Mouse (Mus musculus) left cerebral cortex, postnatal 10 days (tissue): ENCODE measurements around the gene Casp14. TPM values are rescaled to one million over a fixed set of nuclear protein-coding genes. Genes with fewer than 3 reads are reported as not detected.
"Not testable (repeated sequence)": the region's sequence is repeated elsewhere in the genome, so short reads cannot be mapped to it uniquely, and the experiment has no call there.

Experiments
- DNase-seq, 2 experiments: peaks; one replicate each; pipeline ENCODE4 v3.0.0; 2021 to 2022; ENCODE audit warnings: low spot score in 2 of 2, mixed read lengths in 1 of 2; ENCODE audit errors: extremely low spot score in 1 of 2
- intact Hi-C: fragments of 180-260 bp; cut with DNase I; formaldehyde crosslinking; loops from one replicate; pipeline ENCODE4 v1.15.1; 2025
- total RNA-seq, 2 experiments: library from RNA; stranded (reverse); gene quantifications; 2 replicates each; pipeline ENCODE4 v1.2.3; 2021

The Casp14 gene
- total RNA-seq, 2 experiments from 2014 or later = not detected

DNA sequence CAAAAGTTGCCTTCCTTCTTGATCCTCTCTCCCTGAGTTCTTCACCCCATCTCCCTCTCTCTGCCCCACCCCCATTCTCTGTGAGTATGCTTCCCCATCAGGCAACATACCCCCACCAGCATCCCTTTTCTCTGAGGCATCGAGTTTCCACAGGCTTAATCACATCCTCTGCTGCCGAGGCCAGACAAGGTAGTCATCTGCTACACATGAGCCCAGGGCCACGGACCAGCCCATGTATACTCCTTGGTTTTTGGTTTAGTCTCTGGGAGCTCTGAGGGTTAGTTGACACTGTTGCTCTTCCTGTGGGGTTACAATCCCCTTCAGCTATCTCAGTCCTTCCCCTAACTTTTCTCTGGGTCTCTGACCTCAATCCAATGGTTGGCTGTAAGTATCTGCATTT, 17.2 kb downstream of the Casp14 start:
- intact Hi-C loops = no loop called here
- no peak for DNase-seq

DNA sequence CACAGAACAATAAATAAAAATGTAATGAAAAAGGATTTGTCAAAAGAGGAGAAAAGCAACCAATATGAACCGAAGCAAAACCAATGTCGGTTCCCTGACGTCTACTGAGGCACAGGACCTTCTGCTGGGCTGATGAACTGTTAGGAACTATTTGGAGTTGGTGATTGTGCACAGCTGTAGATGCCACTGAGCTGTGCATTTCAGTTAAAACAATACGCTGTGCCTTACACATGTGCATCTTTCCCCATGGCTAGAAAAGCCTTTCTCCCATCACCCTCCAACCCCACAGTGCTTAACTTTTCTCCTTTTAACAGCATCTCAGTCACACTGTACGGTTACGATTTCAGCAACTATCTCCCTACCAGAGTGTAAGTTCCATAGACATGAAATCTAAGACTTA, 28.1 kb downstream of the Casp14 start:
- intact Hi-C loops = no loop called here
- DNase-seq = no peak

DNA sequence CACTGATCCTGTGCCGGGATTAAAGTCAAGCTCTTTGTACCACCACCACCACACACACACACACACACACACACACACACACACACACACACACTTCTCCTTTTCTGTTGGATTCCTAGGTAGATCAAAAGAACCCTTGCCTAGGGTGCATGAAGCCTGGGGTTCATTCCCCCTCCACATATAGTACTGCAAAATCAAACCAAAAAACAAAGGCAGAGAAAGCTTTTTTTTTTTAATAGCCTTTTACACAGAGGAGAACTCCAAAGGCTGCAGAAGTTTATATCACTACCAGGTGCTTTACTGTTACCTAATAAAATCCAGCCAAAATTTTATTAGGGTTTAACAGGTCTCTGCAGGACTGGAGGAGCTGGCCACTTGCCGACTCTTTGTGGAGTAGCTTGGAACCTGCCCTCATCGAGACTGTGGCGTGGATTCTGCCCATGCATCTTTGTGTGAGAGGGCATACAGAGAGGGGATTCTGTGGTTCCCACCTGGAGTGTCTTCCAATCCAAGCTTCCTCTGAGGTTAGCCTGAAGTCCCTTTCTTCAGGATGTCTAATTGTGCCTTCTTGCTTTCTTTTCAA, 31.0 kb downstream of the Casp14 start:
- no peak for DNase-seq
- intact Hi-C loops = no loop called here

DNA sequence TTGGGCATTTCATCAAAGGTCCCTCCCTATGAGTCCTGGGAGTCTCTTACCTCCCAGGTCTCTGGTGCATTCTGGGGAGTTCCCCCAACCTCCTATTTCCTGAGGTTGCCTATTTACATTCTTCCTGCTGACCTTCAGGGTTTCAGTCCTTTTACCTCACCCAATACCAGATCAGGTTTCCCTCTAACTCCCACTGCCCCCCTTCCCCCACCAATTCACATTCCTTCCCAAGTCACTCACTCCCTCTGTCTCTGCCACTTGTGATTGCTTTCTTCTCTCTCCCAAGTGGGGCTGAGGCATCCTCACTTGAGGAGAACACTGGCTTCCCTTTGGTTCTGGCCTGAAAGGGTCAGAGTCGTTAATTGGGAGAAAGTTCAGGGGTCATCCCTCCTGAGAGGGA, 48.0 kb downstream of the Casp14 start:
- DNase-seq, intact Hi-C loops: not testable (repeated sequence)

DNA sequence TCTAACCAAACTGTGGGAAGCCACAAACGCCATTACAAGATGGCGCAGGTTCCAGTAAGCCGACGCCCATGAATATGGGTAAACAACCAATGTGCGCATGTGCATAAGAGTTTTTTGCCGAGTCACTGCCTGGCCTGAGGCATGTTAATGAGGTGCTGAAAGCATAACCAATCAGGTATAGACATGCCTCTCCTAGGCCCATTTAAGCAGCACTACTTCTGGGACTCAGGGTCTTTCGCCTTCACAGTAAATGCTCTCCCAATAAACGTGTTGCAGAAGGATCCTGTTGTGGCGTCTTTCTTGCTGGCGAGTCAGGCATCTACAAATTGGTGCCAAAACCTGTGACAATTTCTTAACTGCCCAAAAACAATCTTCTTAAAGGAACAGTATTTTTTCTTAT, 51.4 kb downstream of the Casp14 start:
- DNase-seq, intact Hi-C loops: not testable (repeated sequence)

DNA sequence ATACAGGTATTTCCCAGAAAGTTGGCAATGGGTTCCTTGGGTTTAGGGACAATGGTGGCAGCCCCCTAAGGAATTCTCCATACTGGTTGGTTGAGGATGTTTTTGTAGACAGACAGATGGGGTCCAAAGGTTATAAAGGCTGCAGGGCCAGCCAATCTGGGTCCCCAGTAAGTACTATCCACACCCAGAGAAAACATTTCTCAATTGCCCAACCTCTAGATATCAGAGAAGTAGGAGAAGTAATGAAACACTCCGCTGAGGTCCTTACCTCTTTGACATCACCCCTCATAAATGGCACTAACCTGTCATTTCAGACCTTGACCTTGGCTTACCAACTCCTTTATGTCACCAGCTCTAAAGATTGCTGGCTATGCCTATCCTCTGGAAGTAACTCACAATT, 53.5 kb downstream of the Casp14 start:
- intact Hi-C loops = no loop called here
- no peak for DNase-seq

Other genes starting within 250 kb of the Casp14 start
- gene Olfr1358, start 200.9 kb downstream of the Casp14 start, total RNA-seq = not detected
- 10 to 100 TPM; 19.2 to 21.9 TPM for gene Ilvbl, start 143.9 kb downstream of the Casp14 start, total RNA-seq
- gene Syde1, start 126.3 kb downstream of the Casp14 start, total RNA-seq = 1 to 10 TPM; 3.9 TPM
- gene Olfr1357, start 100.2 kb downstream of the Casp14 start, total RNA-seq = not detected
- gene Ccdc105, start 34.8 kb upstream of the Casp14 start, total RNA-seq = under 1 TPM; 0.20 to 0.32 TPM
- gene Slc1a6, start 62.2 kb upstream of the Casp14 start, total RNA-seq = 10 to 100 TPM; 17.3 to 18.4 TPM
- gene Olfr1356, start 133.9 kb upstream of the Casp14 start, total RNA-seq = not detected
- gene Olfr1355, start 157.2 kb upstream of the Casp14 start, total RNA-seq = not detected
- not detected for gene Olfr1354, start 194.9 kb upstream of the Casp14 start, total RNA-seq
- gene Olfr8, start 232.3 kb upstream of the Casp14 start, total RNA-seq = not detected
- gene Olfr1353, start 245.0 kb upstream of the Casp14 start, total RNA-seq = not detected